Comparison of ENCODE assay signal across 12 mouse cellular contexts in genomic region chr10:122797955-122798354, GRCm38 (mm10).
DNase-seq lines count a peak whose midpoint lies in the region; ATAC-seq and TF ChIP-seq lines count a peak whose summit lies in the region.
"Had no signal": no experiment of that assay in that cellular context is flagged by ENCODE, and none has a peak within 500 bp of the region (broad histone marks: within the 10 kb centered on the region; RNA-seq: fewer than 3 reads in every experiment).

No protein-coding gene starts in this region.

- H3K27me3 ChIP-seq in heart, postnatal 0 days (ENCODE audit: control insufficient read depth, insufficient read depth, low read length) = no peaks in the 10 kb centered on the region
- H3K27me3 ChIP-seq in midbrain, embryonic 11.5 days (ENCODE audit: control insufficient read depth, insufficient read depth, low read length) = peaks cover 5% of the 10 kb centered on the region
- peaks cover 13% of the 10 kb centered on the region for H3K27me3 ChIP-seq in midbrain, embryonic 13.5 days
- no peaks in the 10 kb centered on the region for H3K27me3 ChIP-seq in splenic B cell, adult 2 months (ENCODE audit: control insufficient read depth, insufficient read depth, low read length, poor library complexity, severe bottlenecking)
- H3K27me3 ChIP-seq: forebrain, embryonic 13.5 days had no signal

- H3K4me2 ChIP-seq in heart, postnatal 0 days (ENCODE audit: low read depth, low read length) = no peak overlapping the region
- H3K4me2 ChIP-seq in midbrain, embryonic 11.5 days = no peak overlapping the region
- no peak overlapping the region for H3K4me2 ChIP-seq in midbrain, embryonic 13.5 days (replicated peaks)
- H3K4me2 ChIP-seq: forebrain, embryonic 13.5 days had no signal

- peak; percentile 28 for TF ChIP-seq CTCF in heart, postnatal 0 days (IDR thresholded peaks at IDR 0.05; ENCODE audit: low read depth)

- H3K4me1 ChIP-seq in heart, postnatal 0 days (ENCODE audit: control insufficient read depth, insufficient read depth) = no peaks in the 10 kb centered on the region
- peaks cover 7% of the 10 kb centered on the region; the same call in 1 of the 2 replicates for H3K4me1 ChIP-seq in midbrain, embryonic 11.5 days (ENCODE audit: control insufficient read depth, insufficient read depth, low read length)
- H3K4me1 ChIP-seq in midbrain, embryonic 13.5 days (replicated peaks) = peaks cover 10% of the 10 kb centered on the region; the same call in 1 of the 2 replicates

- DNase-seq in heart, postnatal 0 days (ENCODE audit: low spot score) = no peak
- no peak for DNase-seq in heart, adult 11 months
- peak; percentile 54 for DNase-seq in midbrain, embryonic 11.5 days (ENCODE audit: low spot score, missing footprints)
- DNase-seq in NIH3T3 (ENCODE audit: low read depth) = peak; percentile 44
- DNase-seq in splenic B cell, adult 2 months (ENCODE audit: low read depth, low spot score) = peak; percentile 44
- no peak for DNase-seq in adrenal gland, postnatal 36 days
- DNase-seq in cerebellum, postnatal 4 days (ENCODE audit: low spot score in 2 of 2) = no peak
- DNase-seq: kidney, postnatal 10 days; lung, adult 18-20 months had no signal

- ATAC-seq in heart, postnatal 0 days (ENCODE audit: insufficient read depth, low read depth) = no peak
- ATAC-seq in midbrain, embryonic 11.5 days (ENCODE audit: low FRiP score) = no peak
- ATAC-seq in midbrain, embryonic 13.5 days = no peak
- ATAC-seq: forebrain, embryonic 13.5 days; midbrain, embryonic 16.5 days had no signal

- no peaks in the 10 kb centered on the region for H3K36me3 ChIP-seq in heart, postnatal 0 days (replicated peaks; ENCODE audit: control insufficient read depth, insufficient read depth, low read length)
- H3K36me3 ChIP-seq in midbrain, embryonic 11.5 days (ENCODE audit: control insufficient read depth, insufficient read depth, low read length) = no peaks in the 10 kb centered on the region
- H3K36me3 ChIP-seq in midbrain, embryonic 13.5 days = no peaks in the 10 kb centered on the region
- H3K36me3 ChIP-seq in splenic B cell, adult 2 months (ENCODE audit: control insufficient read depth, insufficient read depth, low read length, poor library complexity, severe bottlenecking) = no peaks in the 10 kb centered on the region

- no peak overlapping the region for H3K4me3 ChIP-seq in heart, postnatal 0 days (ENCODE audit: low read depth, low read length)
- H3K4me3 ChIP-seq in midbrain, embryonic 11.5 days (ENCODE audit: low read depth, low read length) = no peak overlapping the region
- H3K4me3 ChIP-seq in midbrain, embryonic 13.5 days (replicated peaks) = no peak overlapping the region
- H3K4me3 ChIP-seq: forebrain, embryonic 13.5 days had no signal

- no peaks in the 10 kb centered on the region for H3K9me3 ChIP-seq in heart, postnatal 0 days (replicated peaks; ENCODE audit: control insufficient read depth, low read length)
- no peaks in the 10 kb centered on the region for H3K9me3 ChIP-seq in midbrain, embryonic 11.5 days (ENCODE audit: control insufficient read depth, low read length)
- no peaks in the 10 kb centered on the region for H3K9me3 ChIP-seq in midbrain, embryonic 13.5 days
- H3K9me3 ChIP-seq: forebrain, embryonic 13.5 days had no signal

- no peak overlapping the region for H3K9ac ChIP-seq in heart, postnatal 0 days (replicated peaks; ENCODE audit: low read depth, low read length)
- no peak overlapping the region for H3K9ac ChIP-seq in midbrain, embryonic 11.5 days (ENCODE audit: low read length)
- no peak overlapping the region for H3K9ac ChIP-seq in midbrain, embryonic 13.5 days (replicated peaks)
- H3K9ac ChIP-seq: forebrain, embryonic 13.5 days had no signal

- no peak for TF ChIP-seq EP300 in heart, postnatal 0 days (IDR thresholded peaks at IDR 0.05; ENCODE audit: low read depth)

- 86% methylated on average over 6 of the region's 6 CpGs for WGBS in heart, postnatal 0 days
- WGBS in midbrain, embryonic 11.5 days = 87% methylated on average over 6 of the region's 6 CpGs
- 89% methylated on average over 6 of the region's 6 CpGs for WGBS in midbrain, embryonic 13.5 days

- no peak overlapping the region for H3K27ac ChIP-seq in heart, postnatal 0 days (ENCODE audit: low read depth)
- H3K27ac ChIP-seq in midbrain, embryonic 11.5 days (ENCODE audit: low read depth, low read length) = no peak overlapping the region
- H3K27ac ChIP-seq in midbrain, embryonic 13.5 days = no peak overlapping the region
- H3K27ac ChIP-seq: forebrain, embryonic 13.5 days had no signal

Comparison
In these comparisons a context has a peak if more than half of its experiments do, and no peak if none do; other contexts are left out.
1. DNase-seq: peak in midbrain, embryonic 11.5 days (single experiment), NIH3T3 (single experiment) and splenic B cell, adult 2 months (single experiment); none in heart, postnatal 0 days (single experiment), heart, adult 11 months (single experiment), adrenal gland, postnatal 36 days (0 of 2) and cerebellum, postnatal 4 days (0 of 2).